Mouse (Mus musculus) right cerebral cortex, postnatal 36 days (tissue): ENCODE data around the gene Slc5a5.

ENCODE experiments used
- DNase-seq, 2 experiments: peaks; one replicate each; pipeline ENCODE4 v3.0.0; 2022; ENCODE audit warnings: low spot score in 2 of 2, mixed read lengths in 1 of 2

Slc5a5 gene

GRCm38 (mm10) chr8:70892022-70892895 lies at the start of gene Slc5a5:
Gene Slc5a5 (minus strand): TSS chr8:70892757.
- no peak for DNase-seq

- no peak for DNase-seq
Observed at GRCm38 (mm10) chr8:70941478-70941877, 48.9 kb upstream of the Slc5a5 start.

- DNase-seq: no peak
Observed at GRCm38 (mm10) chr8:70937200-70937599, 44.6 kb upstream of the Slc5a5 start.

DNA sequence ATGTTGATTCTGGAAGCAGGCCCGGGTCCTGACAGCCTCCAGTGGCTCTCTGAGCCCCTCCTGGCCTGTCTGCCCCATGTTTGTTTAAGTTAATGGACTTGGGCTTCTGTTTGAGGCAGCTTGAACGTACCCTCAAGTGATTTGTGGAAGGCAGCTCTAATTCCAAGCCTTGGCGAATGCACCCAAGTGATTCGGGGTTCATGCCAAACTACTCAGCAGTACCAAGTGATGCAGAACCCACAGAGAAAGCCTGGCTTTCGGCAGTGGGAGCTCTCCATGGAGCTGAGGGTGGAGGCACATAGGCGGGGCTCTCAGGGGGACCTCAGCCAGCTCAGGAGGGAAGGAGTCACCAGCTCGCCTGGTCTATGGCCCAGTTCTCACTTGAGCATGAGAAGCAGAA lies 42.2 kb upstream of the Slc5a5 start:
- no peak for DNase-seq

GRCm38 (mm10) chr8:70933036-70933435 lies 40.5 kb upstream of the Slc5a5 start:
- no peak for DNase-seq

- DNase-seq: no peak
Observed at GRCm38 (mm10) chr8:70931731-70932130, 39.2 kb upstream of the Slc5a5 start.

- no peak for DNase-seq
Observed at GRCm38 (mm10) chr8:70928778-70929322, 36.3 kb upstream of the Slc5a5 start.

- DNase-seq: no peak
Observed at GRCm38 (mm10) chr8:70928096-70928495, 35.5 kb upstream of the Slc5a5 start.

- DNase-seq: no peak
Observed at GRCm38 (mm10) chr8:70926396-70926795, 33.8 kb upstream of the Slc5a5 start.

DNA sequence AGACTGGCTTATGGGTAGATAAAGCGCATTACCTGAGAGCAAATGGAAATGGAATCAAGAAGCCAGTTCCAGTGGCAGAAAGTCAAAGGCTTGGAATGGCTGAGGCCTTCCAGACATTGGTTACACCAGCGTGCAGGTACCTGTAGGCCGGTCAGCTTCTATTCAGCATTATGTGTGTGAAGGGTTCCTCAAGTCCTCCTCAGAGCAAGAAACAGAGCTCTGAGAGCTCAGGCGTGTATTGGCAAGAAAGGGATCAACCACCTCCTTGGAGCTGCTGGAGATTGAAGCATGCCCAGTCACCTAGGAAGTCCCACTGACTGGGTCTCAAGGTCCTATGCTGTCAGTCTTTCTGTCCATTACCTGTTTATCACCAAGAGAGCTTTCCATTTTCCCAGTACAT lies 33.2 kb upstream of the Slc5a5 start:
- DNase-seq: no peak

DNA sequence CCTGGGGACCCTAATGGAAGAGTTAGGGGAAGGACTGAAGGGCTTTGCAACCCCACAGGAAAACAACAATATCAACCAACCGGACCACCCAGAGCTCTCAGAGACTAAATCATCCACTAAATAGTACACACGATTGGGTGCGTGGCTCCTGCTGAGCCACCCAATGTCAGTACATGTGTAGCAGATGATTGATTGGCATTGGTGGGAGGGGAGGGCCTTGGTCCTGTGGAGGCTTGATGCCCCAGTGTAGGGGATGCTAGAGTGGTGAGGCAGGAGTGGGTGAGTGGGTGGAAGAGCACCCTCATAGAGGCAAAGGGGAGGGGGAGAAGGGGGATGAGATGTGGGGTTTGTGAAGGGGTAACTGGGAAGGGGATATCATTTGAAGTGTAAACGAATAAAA lies 31.6 kb upstream of the Slc5a5 start:
- no peak for DNase-seq

- peak in 1 of 2 experiments; percentile 60 for DNase-seq
Observed at GRCm38 (mm10) chr8:70920049-70920922, 27.7 kb upstream of the Slc5a5 start.

GRCm38 (mm10) chr8:70914704-70915103 lies 22.1 kb upstream of the Slc5a5 start:
- no peak for DNase-seq

DNA sequence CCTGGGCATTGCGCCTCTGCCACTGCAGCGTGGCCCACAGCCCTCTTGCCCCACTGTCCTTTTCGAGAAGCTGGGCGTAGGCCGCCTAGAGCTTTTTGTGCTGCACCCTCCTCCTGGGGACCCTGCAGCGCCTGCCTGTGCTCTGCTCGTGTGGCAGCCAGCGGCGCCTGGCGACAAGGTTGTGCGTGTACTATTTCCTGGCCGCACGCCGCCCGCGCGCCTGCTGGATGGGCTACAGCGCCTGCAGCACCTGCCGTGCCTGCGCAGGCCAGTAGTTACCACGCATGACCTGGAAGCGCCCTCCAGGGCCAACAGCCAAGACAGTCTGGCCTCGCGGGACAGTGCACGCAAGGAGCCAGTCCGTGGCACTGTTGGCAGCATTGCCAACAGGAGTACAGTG lies 21.0 kb upstream of the Slc5a5 start:
- no peak for DNase-seq

- no peak for DNase-seq
Observed at GRCm38 (mm10) chr8:70912955-70913354, 20.4 kb upstream of the Slc5a5 start.

DNA sequence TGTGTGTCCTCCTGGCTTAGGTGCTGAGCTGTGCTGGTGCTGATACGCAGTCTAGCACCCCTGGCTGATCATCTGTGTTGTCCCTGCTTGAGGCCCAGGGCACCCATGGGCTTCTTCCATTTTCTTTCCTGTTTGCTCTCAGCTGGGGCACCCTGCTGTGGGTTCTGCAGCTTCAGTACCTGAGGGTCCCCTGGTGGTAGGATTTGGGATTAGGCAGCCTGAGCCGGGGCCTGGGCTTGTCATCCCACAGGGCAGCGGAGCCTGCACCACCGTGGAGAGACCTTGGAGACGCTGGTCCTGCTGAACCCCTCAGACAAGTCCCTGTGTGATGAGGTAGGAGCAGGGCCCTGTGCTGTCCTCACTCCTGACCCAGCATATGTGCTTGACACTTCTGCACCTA lies 19.0 kb upstream of the Slc5a5 start:
- DNase-seq: no peak

GRCm38 (mm10) chr8:70907518-70907917 lies 15.0 kb upstream of the Slc5a5 start:
- DNase-seq: no peak

GRCm38 (mm10) chr8:70905831-70906736 lies 13.5 kb upstream of the Slc5a5 start, which contains the start of gene Map1s:
Gene Map1s (plus strand): TSS chr8:70905932.
- DNase-seq: peak; percentile 68 to 70

GRCm38 (mm10) chr8:70905463-70905830 lies 12.9 kb upstream of the Slc5a5 start:
- no peak for DNase-seq

DNA sequence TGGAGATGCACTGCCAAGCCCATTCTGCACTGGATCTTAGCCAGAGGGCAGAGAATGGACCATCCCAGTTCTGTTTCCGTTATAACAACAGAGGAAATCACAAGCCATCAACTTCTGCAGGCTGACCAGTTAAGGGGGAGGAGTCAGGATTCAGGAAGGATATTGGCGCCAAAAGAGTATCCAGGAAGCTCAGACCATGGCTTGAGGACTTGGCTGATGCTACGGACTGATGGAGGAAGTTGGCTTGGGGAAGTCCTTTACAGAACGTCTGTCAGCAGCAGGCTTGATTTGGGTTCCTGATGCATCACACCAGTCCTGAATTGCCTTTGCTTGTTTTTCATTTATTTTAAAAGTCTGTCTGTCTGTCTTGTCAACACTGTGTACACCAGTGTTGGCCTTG lies 12.0 kb upstream of the Slc5a5 start:
- no peak for DNase-seq

DNA sequence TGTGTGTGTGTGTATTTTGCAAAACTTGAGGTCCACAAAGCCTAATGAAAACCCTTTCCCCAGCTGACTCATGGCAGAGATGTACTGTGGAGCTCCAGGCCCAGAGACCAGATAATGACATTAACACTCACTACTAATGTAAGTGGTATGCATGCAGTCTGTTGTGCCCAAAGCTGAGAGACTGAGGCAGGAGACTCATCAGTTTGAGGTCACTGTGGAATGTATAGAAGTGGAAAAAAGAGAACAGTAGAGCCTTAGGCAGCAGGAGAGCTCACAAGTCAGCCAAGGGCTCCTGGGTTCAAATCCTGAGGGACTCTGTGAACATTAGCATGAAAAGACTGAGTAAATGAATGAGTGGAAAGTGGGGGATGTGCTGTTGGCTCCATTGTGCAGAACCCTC lies 11.0 kb upstream of the Slc5a5 start:
- no peak for DNase-seq
